In genomic region chr7:63445346-63445700, GRCm38 (mm10) we compare ENCODE assay signal across 9 mouse cellular contexts. TPM values are rescaled to one million over a fixed set of nuclear protein-coding genes. Genes with fewer than 3 reads are reported as not detected.
DNase-seq lines count a peak whose midpoint lies in the region; ATAC-seq and TF ChIP-seq lines count a peak whose summit lies in the region.
"Had no signal": no experiment of that assay in that cellular context is flagged by ENCODE, and none has a peak within 500 bp of the region (broad histone marks: within the 10 kb centered on the region; RNA-seq: fewer than 3 reads in every experiment).

No protein-coding gene starts in this region.

- H3K27ac ChIP-seq in embryonic facial prominence, embryonic 15.5 days (replicated peaks): no peak overlapping the region
- peak overlapping the region; percentile 85 for H3K27ac ChIP-seq in hindbrain, embryonic 16.5 days (ENCODE audit: low read depth, low read length)
- peak overlapping the region; percentile 81 for H3K27ac ChIP-seq in midbrain, postnatal 0 days (ENCODE audit: low read depth, low read length)

- H3K9me3 ChIP-seq in embryonic facial prominence, embryonic 15.5 days (replicated peaks): no peaks in the 10 kb centered on the region
- H3K9me3 ChIP-seq in hindbrain, embryonic 16.5 days (ENCODE audit: control insufficient read depth, low read length): no peaks in the 10 kb centered on the region
- H3K9me3 ChIP-seq in midbrain, postnatal 0 days (ENCODE audit: low read length): no peaks in the 10 kb centered on the region

- no peak overlapping the region for H3K9ac ChIP-seq in embryonic facial prominence, embryonic 15.5 days
- H3K9ac ChIP-seq in hindbrain, embryonic 16.5 days (ENCODE audit: low read depth, low read length): peak overlapping the region; percentile 89
- peak overlapping the region; percentile 96 for H3K9ac ChIP-seq in midbrain, postnatal 0 days (replicated peaks; ENCODE audit: low read length, poor library complexity, severe bottlenecking)

- peaks cover 6% of the 10 kb centered on the region; the same call in 1 of the 2 replicates for H3K4me1 ChIP-seq in embryonic facial prominence, embryonic 15.5 days
- H3K4me1 ChIP-seq in hindbrain, embryonic 16.5 days (ENCODE audit: control insufficient read depth, insufficient read depth, low read depth, low read length): peaks cover 9% of the 10 kb centered on the region
- H3K4me1 ChIP-seq in midbrain, postnatal 0 days (ENCODE audit: insufficient read depth, low read length): 0 out of 2 replicates have a peak, but pooled peaks cover 6% of the 10 kb centered on the region

- peak overlapping the region; percentile 56 for H3K4me3 ChIP-seq in embryonic facial prominence, embryonic 15.5 days (replicated peaks)
- H3K4me3 ChIP-seq in hindbrain, embryonic 16.5 days (ENCODE audit: low read length): peak overlapping the region; percentile 67
- peak overlapping the region; percentile 86 for H3K4me3 ChIP-seq in midbrain, postnatal 0 days (ENCODE audit: low read depth, low read length)

- no peak for ATAC-seq in embryonic facial prominence, embryonic 15.5 days (ENCODE audit: insufficient number of reproducible peaks, low FRiP score, low TSS enrichment, low read depth)
- ATAC-seq in hindbrain, embryonic 16.5 days: no peak; the same call in 1 of the 2 replicates
- peak; percentile 63 for ATAC-seq in midbrain, postnatal 0 days (ENCODE audit: low FRiP score)

- H3K36me3 ChIP-seq in embryonic facial prominence, embryonic 15.5 days: no peaks in the 10 kb centered on the region
- H3K36me3 ChIP-seq in hindbrain, embryonic 16.5 days (ENCODE audit: control insufficient read depth, insufficient read depth, low read length): no peaks in the 10 kb centered on the region
- no peaks in the 10 kb centered on the region for H3K36me3 ChIP-seq in midbrain, postnatal 0 days (ENCODE audit: insufficient read depth, low read length)

- 23% methylated on average over 10 of the region's 10 CpGs for WGBS in embryonic facial prominence, embryonic 15.5 days
- WGBS in hindbrain, embryonic 16.5 days: 11% methylated on average over 10 of the region's 10 CpGs
- WGBS in midbrain, postnatal 0 days: 8% methylated on average over 10 of the region's 10 CpGs

- peak; percentile 25 to 43 for DNase-seq in layer of hippocampus, postnatal 14 days (ENCODE audit: low spot score in 2 of 2)
- DNase-seq in layer of hippocampus, adult 9-11 months: no peak
- peak; percentile 41 for DNase-seq in midbrain, postnatal 0 days (ENCODE audit: low spot score)
- no peak for DNase-seq in adrenal gland, adult 8-10 months
- DNase-seq in thymus, postnatal 4 days: no peak
- DNase-seq in cerebellum, adult 11-12 months: no peak

- peaks cover 29% of the 10 kb centered on the region for H3K27me3 ChIP-seq in embryonic facial prominence, embryonic 15.5 days
- H3K27me3 ChIP-seq in hindbrain, embryonic 16.5 days (replicated peaks; ENCODE audit: control insufficient read depth, insufficient read depth, low read length): no peaks in the 10 kb centered on the region
- no peaks in the 10 kb centered on the region for H3K27me3 ChIP-seq in midbrain, postnatal 0 days (ENCODE audit: insufficient read depth, low read length)

- TF ChIP-seq CTCF in midbrain, postnatal 0 days (IDR thresholded peaks at IDR 0.05): 0 out of 2 replicates have a peak, but pooled peaks have one; percentile 3

- peak overlapping the region; percentile 92 for H3K4me2 ChIP-seq in embryonic facial prominence, embryonic 15.5 days (replicated peaks)
- H3K4me2 ChIP-seq in hindbrain, embryonic 16.5 days (ENCODE audit: low read length): peak overlapping the region; percentile 85
- H3K4me2 ChIP-seq in midbrain, postnatal 0 days (ENCODE audit: low read depth, low read length, poor library complexity, severe bottlenecking): peak overlapping the region; percentile 68

RNA-seq across cellular contexts. Expression of gene Otud7a, which starts 0.8 kb away (rescaled TPM):
- total RNA-seq in layer of hippocampus, postnatal 14 days (2021): 10 to 100 TPM; 61.8 to 65.4 TPM
- polyA plus RNA-seq in embryonic facial prominence, embryonic 15.5 days (2015; fragmentation: Nextera tagmentation; extraction: Ambion mirVana): 0.25 and 0.26 TPM in 2 replicates
- 2.1 and 3.2 TPM in 2 replicates for polyA plus RNA-seq in hindbrain, embryonic 16.5 days (2015; fragmentation: Nextera tagmentation; extraction: Ambion mirVana)
- 20.8 and 22.3 TPM in 2 replicates for total RNA-seq in midbrain, postnatal 0 days (2014; rRNA removed)
- polyA plus RNA-seq in midbrain, postnatal 0 days (2015; fragmentation: Nextera tagmentation; extraction: Ambion mirVana): 3.2 and 4.2 TPM in 2 replicates
- total RNA-seq in adrenal gland, adult 8-10 months (2022): 1 to 10 TPM in 3 of 4 experiments, under 1 TPM in 1; 0.96 to 2.0 (median 1.9) TPM
- total RNA-seq: megakaryocyte-erythroid progenitor cell, adult 5-6 weeks had no signal

Comparison
In these comparisons a context has a peak if more than half of its experiments do, and no peak if none do; other contexts are left out.
1. DNase-seq: peak in layer of hippocampus, postnatal 14 days (2 of 2) and midbrain, postnatal 0 days (single experiment); none in layer of hippocampus, adult 9-11 months (single experiment), adrenal gland, adult 8-10 months (single experiment), thymus, postnatal 4 days (single experiment) and cerebellum, adult 11-12 months (single experiment).
2. Peak in every context shown above with its lines, with median percentiles within 50 percentile points of each other: H3K4me2 ChIP-seq and H3K4me3 ChIP-seq.